Mouse (Mus musculus): ENCODE results near the gene Gm4981. TPM values are rescaled to one million over a fixed set of nuclear protein-coding genes. Genes with fewer than 3 reads are reported as not detected.

Gm4981 gene
- polyA plus RNA-seq, 1 experiment from 2014 or later: not detected

GRCm38 (mm10) chr10:58214934-58215333 is 21.6 kb downstream of the Gm4981 start:
- H3K27me3 ChIP-seq (ENCODE audit: low read depth, poor library complexity, severe bottlenecking): no peaks in the 10 kb centered on the region
- H3K27ac ChIP-seq: no peak overlapping the region
- no peak overlapping the region for H3K4me3 ChIP-seq
- no peaks in the 10 kb centered on the region for H3K36me3 ChIP-seq
- no peaks in the 10 kb centered on the region; the same call in 1 of the 2 replicates for H3K9me3 ChIP-seq (replicated peaks)
- WGBS: 82% methylated on average over 5 of the region's 5 CpGs
- H3K4me1 ChIP-seq: no peaks in the 10 kb centered on the region
- no peak for DNase-seq (ENCODE audit: low spot score)

- no peaks in the 10 kb centered on the region for H3K4me1 ChIP-seq
- DNase-seq (ENCODE audit: low spot score): no peak
Measured at GRCm38 (mm10) chr10:58214497-58214896, 22.0 kb downstream of the Gm4981 start.

GRCm38 (mm10) chr10:58212230-58212629 is 24.3 kb downstream of the Gm4981 start:
- WGBS: 80% methylated on average over 7 of the region's 7 CpGs
- no peaks in the 10 kb centered on the region for H3K27me3 ChIP-seq (ENCODE audit: low read depth, poor library complexity, severe bottlenecking)
- DNase-seq (ENCODE audit: low spot score): peak; percentile 26
- H3K9me3 ChIP-seq (replicated peaks): no peaks in the 10 kb centered on the region; the same call in 1 of the 2 replicates
- H3K36me3 ChIP-seq: no peaks in the 10 kb centered on the region
- H3K4me1 ChIP-seq: no peaks in the 10 kb centered on the region
- H3K27ac ChIP-seq: no peak overlapping the region
- no peak overlapping the region for H3K4me3 ChIP-seq

More at GRCm38 (mm10) chr10:58214497-58214896, 22.0 kb downstream of the Gm4981 start:
- Histone ChIP-seq H3K9me3 (replicated peaks) (no peaks in the 10 kb centered on the region; the same call in 1 of the 2 replicates), H3K27ac (no peak overlapping the region), H3K36me3 (no peaks in the 10 kb centered on the region), H3K27me3 (ENCODE audit: low read depth, poor library complexity, severe bottlenecking) (no peaks in the 10 kb centered on the region), H3K4me3 (no peak overlapping the region)

DNA sequence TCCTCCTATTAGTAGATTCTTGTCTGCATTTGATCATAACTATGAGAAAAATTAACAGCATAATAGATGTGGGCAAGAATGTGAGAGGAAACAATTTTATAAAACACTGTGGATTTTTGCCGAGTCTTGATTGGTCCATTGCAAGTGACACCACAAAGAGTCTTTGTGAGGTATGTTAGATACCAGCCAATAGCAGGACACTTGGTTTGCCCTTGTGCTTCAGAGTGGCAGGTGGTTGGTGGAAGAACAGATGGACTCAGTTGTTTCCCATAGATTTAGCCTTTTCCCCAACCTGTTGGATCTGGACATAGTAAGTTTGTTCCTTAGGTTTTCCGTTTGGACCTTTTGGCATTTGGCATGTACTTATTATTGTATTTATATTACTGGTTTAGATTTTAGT is 25.3 kb downstream of the Gm4981 start:
- Histone ChIP-seq H3K36me3 (no peaks in the 10 kb centered on the region), H3K27ac (no peak overlapping the region), H3K27me3 (ENCODE audit: low read depth, poor library complexity, severe bottlenecking) (no peaks in the 10 kb centered on the region), H3K4me1 (no peaks in the 10 kb centered on the region), H3K9me3 (replicated peaks) (no peaks in the 10 kb centered on the region), H3K4me3 (no peak overlapping the region)
- DNase-seq (ENCODE audit: low spot score): peak; percentile 19
- WGBS: 93% methylated on average over 2 of the region's 2 CpGs

- 70% methylated on average over 1 of the region's 1 CpGs for WGBS
- Histone ChIP-seq H3K27ac (no peak overlapping the region), H3K4me1 (no peaks in the 10 kb centered on the region), H3K36me3 (no peaks in the 10 kb centered on the region), H3K9me3 (replicated peaks) (no peaks in the 10 kb centered on the region), H3K4me3 (no peak overlapping the region), H3K27me3 (ENCODE audit: low read depth, poor library complexity, severe bottlenecking) (no peaks in the 10 kb centered on the region)
- no peak for DNase-seq (ENCODE audit: low spot score)
Measured at GRCm38 (mm10) chr10:58210514-58210913, 26.0 kb downstream of the Gm4981 start.

DNA sequence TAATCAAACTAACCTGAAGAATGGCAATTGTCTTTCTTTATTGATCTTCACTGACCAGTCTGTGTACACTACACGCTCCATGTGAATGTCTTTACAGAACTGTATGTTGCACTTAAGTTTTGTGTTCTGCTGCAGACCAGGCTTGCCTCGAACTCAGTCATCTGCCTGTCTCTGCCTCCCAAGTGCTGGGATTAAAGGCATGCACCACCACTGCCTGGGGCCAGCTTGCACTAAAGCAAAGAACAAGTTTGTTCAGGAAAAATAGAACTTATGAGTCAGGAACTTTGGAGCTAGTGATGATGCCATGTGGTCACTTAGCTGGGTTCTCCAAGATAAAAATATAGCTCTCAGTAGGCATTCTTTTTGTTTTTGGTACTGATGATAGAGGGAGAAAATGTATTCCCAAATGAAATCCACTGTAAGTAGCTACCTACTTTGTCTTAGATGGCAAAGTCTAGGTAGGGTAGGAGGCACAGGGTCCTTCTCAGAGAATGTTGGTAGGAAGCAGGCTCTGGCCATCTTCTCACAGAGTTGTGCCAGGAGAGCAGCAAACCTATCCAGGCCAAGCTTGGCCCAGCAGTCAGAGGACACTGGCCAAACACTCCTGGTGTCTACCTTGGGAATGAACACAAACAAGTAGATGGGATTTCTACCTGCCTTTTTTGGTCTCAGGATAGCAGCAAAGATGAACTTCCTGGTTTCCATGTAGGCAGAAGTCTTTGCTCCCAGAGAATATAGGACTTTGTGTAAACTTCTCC is 26.6 kb downstream of the Gm4981 start:
- Histone ChIP-seq H3K9me3 (replicated peaks) (no peaks in the 10 kb centered on the region), H3K27me3 (ENCODE audit: low read depth, poor library complexity, severe bottlenecking) (no peaks in the 10 kb centered on the region), H3K27ac (no peak overlapping the region), H3K4me3 (no peak overlapping the region), H3K4me1 (no peaks in the 10 kb centered on the region), H3K36me3 (no peaks in the 10 kb centered on the region)
- 69% methylated on average over 2 of the region's 2 CpGs for WGBS
- DNase-seq (ENCODE audit: low spot score): peak; percentile 25

GRCm38 (mm10) chr10:58206639-58207404 is 29.7 kb downstream of the Gm4981 start:
- H3K9me3 ChIP-seq (replicated peaks): no peaks in the 10 kb centered on the region
- WGBS: 88% methylated on average over 4 of the region's 4 CpGs
- H3K4me3 ChIP-seq: no peak overlapping the region
- no peak overlapping the region for H3K27ac ChIP-seq
- no peaks in the 10 kb centered on the region for H3K4me1 ChIP-seq
- no peaks in the 10 kb centered on the region for H3K27me3 ChIP-seq (ENCODE audit: low read depth, poor library complexity, severe bottlenecking)
- no peaks in the 10 kb centered on the region for H3K36me3 ChIP-seq
- DNase-seq (ENCODE audit: low spot score): peak; percentile 22

DNA sequence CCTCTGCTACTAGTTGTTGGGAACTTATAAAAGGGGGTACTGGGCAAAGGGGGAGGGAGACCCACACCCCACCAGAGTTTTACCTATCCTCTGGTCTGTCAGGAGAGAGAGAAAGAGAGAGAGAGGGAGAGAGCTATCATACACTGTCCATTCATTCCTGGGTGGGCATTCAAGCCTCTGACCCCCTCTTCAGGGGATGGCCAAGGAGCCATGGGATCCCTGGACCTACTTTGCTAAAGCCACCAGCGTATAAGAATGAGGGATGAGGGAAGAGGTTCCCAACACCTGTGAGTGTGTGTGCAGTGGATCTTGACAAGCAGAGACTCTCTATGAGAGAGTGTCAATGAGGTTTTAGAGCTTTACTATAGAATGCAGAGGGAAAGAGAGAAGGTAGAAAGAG is 30.5 kb downstream of the Gm4981 start:
- Histone ChIP-seq H3K4me3 (no peak overlapping the region), H3K27me3 (ENCODE audit: low read depth, poor library complexity, severe bottlenecking) (no peaks in the 10 kb centered on the region), H3K9me3 (replicated peaks) (no peaks in the 10 kb centered on the region), H3K4me1 (no peaks in the 10 kb centered on the region), H3K36me3 (no peaks in the 10 kb centered on the region), H3K27ac (no peak overlapping the region)
- DNase-seq (ENCODE audit: low spot score): peak; percentile 20
- WGBS: 56% methylated on average over 1 of the region's 1 CpGs

Other genes with a start within 250 kb of the Gm4981 start
- gene AW822073, start 11.8 kb downstream of the Gm4981 start, polyA plus RNA-seq (2016; fragmentation: Nextera tagmentation; extraction: Ambion mirVana): not detected in 2 replicates
- gene Duxf3, start 4.0 kb downstream of the Gm4981 start, polyA plus RNA-seq (2016; fragmentation: Nextera tagmentation; extraction: Ambion mirVana): not detected in 2 replicates
- gene Gcc2, start 18.8 kb upstream of the Gm4981 start, polyA plus RNA-seq (2016; fragmentation: Nextera tagmentation; extraction: Ambion mirVana): 45.4 and 61.4 TPM in 2 replicates
- 93.6 and 105 TPM in 2 replicates for gene Lims1, start 86.8 kb upstream of the Gm4981 start, polyA plus RNA-seq (2016; fragmentation: Nextera tagmentation; extraction: Ambion mirVana)
- gene Ranbp2, start 210.2 kb upstream of the Gm4981 start, polyA plus RNA-seq (2016; fragmentation: Nextera tagmentation; extraction: Ambion mirVana): 22.2 and 27.0 TPM in 2 replicates